Mouse (Mus musculus) forebrain, embryonic 11.5 days (tissue): ENCODE results near the gene Ckap2. TPM values are rescaled to one million over a fixed set of nuclear protein-coding genes. Genes with fewer than 3 reads are reported as not detected.
A peak's percentile ranks its signal among the peaks of the same experiment; 100 is the strongest.

ENCODE experiments used
- ATAC-seq: fragments of 200-750 bp; cut with Nextera tagmentation; replicated peaks from 2 replicates; pipeline ENCODE4 v1.8.0; 2017; ENCODE audit warnings: moderate TSS enrichment; ENCODE audit not compliant: low FRiP score
- DNase-seq: peaks from one replicate; pipeline ENCODE4 v3.0.0-alpha.2; 2017; ENCODE audit warnings: low spot score
- H3K27ac ChIP-seq: fragments of 300-500 bp; sonication (generic); 2 replicates; pipeline ENCODE4 v1.5.1; 2014; ENCODE audit warnings: low read depth, low read length
- H3K27me3 ChIP-seq: fragments of 300-500 bp; sonication (generic); 2 replicates; pipeline ENCODE4 v1.6.1; 2014; ENCODE audit warnings: mild to moderate bottlenecking, low read length, mixed read lengths; ENCODE audit not compliant: control insufficient read depth, insufficient read depth
- H3K36me3 ChIP-seq: fragments of 300-500 bp; sonication (generic); 2 replicates; pipeline ENCODE4 v1.6.1; 2014; ENCODE audit warnings: mild to moderate bottlenecking, low read length, moderate library complexity, mixed read lengths; ENCODE audit not compliant: control insufficient read depth, insufficient read depth
- H3K4me1 ChIP-seq: fragments of 300-500 bp; sonication (generic); replicated peaks from 2 replicates; pipeline ENCODE4 v1.6.1; 2014; ENCODE audit warnings: low read length, mixed read lengths; ENCODE audit not compliant: control insufficient read depth, insufficient read depth
- H3K4me2 ChIP-seq: fragments of 300-500 bp; sonication (generic); 2 replicates; pipeline ENCODE4 v1.6.1; 2014; ENCODE audit warnings: low read depth, mild to moderate bottlenecking, low read length, moderate library complexity, mixed read lengths; ENCODE audit not compliant: severe bottlenecking
- H3K4me3 ChIP-seq: fragments of 300-500 bp; sonication (generic); 2 replicates; pipeline ENCODE4 v1.5.1; 2014; ENCODE audit warnings: low read depth, low read length
- H3K9ac ChIP-seq: fragments of 300-500 bp; sonication (generic); 2 replicates; pipeline ENCODE4 v1.6.1; 2014; ENCODE audit warnings: low read length
- H3K9me3 ChIP-seq: fragments of 300-500 bp; sonication (generic); 2 replicates; pipeline ENCODE4 v1.6.1; 2016; ENCODE audit warnings: low read length, mixed read lengths; ENCODE audit not compliant: control insufficient read depth
- WGBS: fragments of 180-500 bp; shearing (Covaris S2); extraction: QIAGEN DNeasy Blood & Tissue Kit; methylation state at CpG from one replicate; pipeline ENCODE4 v1.1.7; 2014; 5-methylcytosine and 5-hydroxymethylcytosine counted together
- polyA plus RNA-seq: library from polyadenylated mRNA; unstranded; fragments of >200 nt; fragmentation: Nextera tagmentation; extraction: Ambion mirVana; gene quantifications from 2 replicates; pipeline ENCODE4 v1.2.1, GENCODE M21; 2014

The Ckap2 gene
- polyA plus RNA-seq, 1 experiment from 2014 or later: 82.7 TPM

GRCm38 (mm10) chr8:22164431-22164830 lies 21.2 kb downstream of the Ckap2 start:
- no peak overlapping the region for H3K9ac ChIP-seq
- no peaks in the 10 kb centered on the region for H3K27me3 ChIP-seq
- DNase-seq: peak; percentile 34
- no peak overlapping the region for H3K4me3 ChIP-seq
- no peak overlapping the region for H3K4me2 ChIP-seq
- H3K36me3 ChIP-seq: no peaks in the 10 kb centered on the region; the same call in 1 of the 2 replicates
- no peaks in the 10 kb centered on the region; the same call in 1 of the 2 replicates for H3K4me1 ChIP-seq
- no peak overlapping the region for H3K27ac ChIP-seq
- no peaks in the 10 kb centered on the region for H3K9me3 ChIP-seq
- no peak for ATAC-seq
- 93% methylated on average over 10 of the region's 10 CpGs for whole genome bisulfite sequencing

GRCm38 (mm10) chr8:22162206-22162605 lies 23.4 kb downstream of the Ckap2 start:
- Histone ChIP-seq H3K27ac (no peak overlapping the region), H3K4me3 (no peak overlapping the region), H3K4me2 (no peak overlapping the region), H3K9ac (no peak overlapping the region), H3K36me3 (no peaks in the 10 kb centered on the region), H3K4me1 (no peaks in the 10 kb centered on the region; the same call in 1 of the 2 replicates), H3K27me3 (no peaks in the 10 kb centered on the region), H3K9me3 (no peaks in the 10 kb centered on the region)
- 91% methylated on average over 8 of the region's 8 CpGs for WGBS
- DNase-seq (peak; percentile 42), ATAC-seq (no peak)

GRCm38 (mm10) chr8:22150345-22150663 lies 35.3 kb downstream of the Ckap2 start:
- H3K4me2 ChIP-seq: no peak overlapping the region
- H3K27me3 ChIP-seq: no peaks in the 10 kb centered on the region
- no peak overlapping the region for H3K9ac ChIP-seq
- DNase-seq (no peak), ATAC-seq (no peak)
- H3K4me1 ChIP-seq: no peaks in the 10 kb centered on the region
- 91% methylated on average over 3 of the region's 3 CpGs for WGBS
- H3K27ac ChIP-seq: no peak overlapping the region
- no peak overlapping the region for H3K4me3 ChIP-seq
- H3K36me3 ChIP-seq: no peaks in the 10 kb centered on the region; the same call in 1 of the 2 replicates
- no peaks in the 10 kb centered on the region for H3K9me3 ChIP-seq

GRCm38 (mm10) chr8:22149643-22150344 lies 35.8 kb downstream of the Ckap2 start:
- Histone ChIP-seq H3K4me1 (no peaks in the 10 kb centered on the region), H3K9ac (no peak overlapping the region), H3K9me3 (no peaks in the 10 kb centered on the region), H3K27me3 (no peaks in the 10 kb centered on the region), H3K27ac (no peak overlapping the region), H3K4me2 (no peak overlapping the region), H3K36me3 (no peaks in the 10 kb centered on the region; the same call in 1 of the 2 replicates), H3K4me3 (no peak overlapping the region)
- DNase-seq (peak; percentile 41), ATAC-seq (no peak)
- WGBS: 95% methylated on average over 11 of the region's 11 CpGs

- ATAC-seq: no peak
- WGBS: 88% methylated on average over 7 of the region's 7 CpGs
- H3K36me3 ChIP-seq: no peaks in the 10 kb centered on the region; the same call in 1 of the 2 replicates
- no peaks in the 10 kb centered on the region for H3K9me3 ChIP-seq
- H3K4me3 ChIP-seq: no peak overlapping the region
- H3K4me1 ChIP-seq: no peaks in the 10 kb centered on the region
- no peaks in the 10 kb centered on the region for H3K27me3 ChIP-seq
- H3K27ac ChIP-seq: no peak overlapping the region
- no peak overlapping the region for H3K9ac ChIP-seq
- H3K4me2 ChIP-seq: no peak overlapping the region
- DNase-seq: peak; percentile 44
Observed at GRCm38 (mm10) chr8:22148367-22148740, 37.3 kb downstream of the Ckap2 start.

DNA sequence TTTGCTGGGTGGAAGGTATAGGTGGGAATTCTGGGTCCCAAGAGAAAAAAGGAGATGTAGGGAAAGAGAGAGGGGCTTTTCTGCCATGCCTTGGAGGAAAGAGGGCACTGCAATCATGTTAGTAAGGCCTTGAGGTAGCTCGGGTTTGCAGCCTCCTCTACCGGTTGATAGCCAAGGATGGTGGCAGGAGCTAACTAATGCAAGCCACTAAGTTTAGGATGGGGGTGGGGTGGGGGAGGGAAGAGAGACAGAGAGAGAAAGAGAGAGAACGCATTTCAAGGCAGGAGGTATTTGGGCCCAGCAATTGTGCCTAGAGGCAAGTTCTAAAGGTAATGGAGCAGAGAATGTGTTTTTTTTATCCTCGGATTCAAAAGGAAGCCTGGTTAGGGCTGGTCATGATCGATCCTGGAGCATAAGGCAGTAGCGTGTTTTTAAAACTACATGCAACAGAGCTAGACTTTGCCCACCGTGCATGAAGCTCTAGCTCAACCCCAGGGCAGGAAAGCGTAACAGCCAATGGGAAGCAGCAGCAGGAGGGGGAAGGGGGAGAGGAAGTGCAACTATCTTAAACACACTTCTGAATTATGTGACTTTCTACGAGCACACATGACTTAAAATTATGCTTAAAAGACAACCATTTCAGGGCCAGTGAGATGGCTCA lies 37.8 kb downstream of the Ckap2 start:
- H3K9me3 ChIP-seq: no peaks in the 10 kb centered on the region
- WGBS: 78% methylated on average over 9 of the region's 9 CpGs

GRCm38 (mm10) chr8:22145831-22146230 lies 39.8 kb downstream of the Ckap2 start:
- no peak for ATAC-seq
- DNase-seq: no peak

More for the DNA sequence above, 37.8 kb downstream of the Ckap2 start:
- Histone ChIP-seq H3K27ac (no peak overlapping the region), H3K4me2 (no peak overlapping the region), H3K9ac (no peak overlapping the region), H3K4me3 (no peak overlapping the region), H3K36me3 (no peaks in the 10 kb centered on the region; the same call in 1 of the 2 replicates), H3K27me3 (no peaks in the 10 kb centered on the region), H3K4me1 (no peaks in the 10 kb centered on the region)
- DNase-seq (peak; percentile 38), ATAC-seq (no peak)

GRCm38 (mm10) chr8:22143764-22144491 lies 41.7 kb downstream of the Ckap2 start:
- no peaks in the 10 kb centered on the region for H3K27me3 ChIP-seq
- H3K27ac ChIP-seq: no peak overlapping the region
- no peaks in the 10 kb centered on the region for H3K9me3 ChIP-seq
- ATAC-seq: no peak
- no peaks in the 10 kb centered on the region; the same call in 1 of the 2 replicates for H3K36me3 ChIP-seq
- H3K9ac ChIP-seq: no peak overlapping the region
- 89% methylated on average over 1 of the region's 1 CpGs for WGBS
- no peak overlapping the region for H3K4me3 ChIP-seq
- DNase-seq: peak; percentile 24
- no peaks in the 10 kb centered on the region for H3K4me1 ChIP-seq
- H3K4me2 ChIP-seq: no peak overlapping the region

More at GRCm38 (mm10) chr8:22145831-22146230, 39.8 kb downstream of the Ckap2 start:
- Histone ChIP-seq H3K9ac (no peak overlapping the region), H3K4me1 (no peaks in the 10 kb centered on the region), H3K9me3 (no peaks in the 10 kb centered on the region), H3K4me2 (no peak overlapping the region), H3K27ac (no peak overlapping the region), H3K27me3 (no peaks in the 10 kb centered on the region), H3K4me3 (no peak overlapping the region), H3K36me3 (no peaks in the 10 kb centered on the region; the same call in 1 of the 2 replicates)
- WGBS: 82% methylated on average over 6 of the region's 6 CpGs
